Mouse (Mus musculus): Measurements from ENCODE around the gene 3110040M04Rik. TPM values are rescaled to one million over a fixed set of nuclear protein-coding genes. Genes with fewer than 3 reads are reported as not detected.

Gene 3110040M04Rik
- total and polyA plus RNA-seq, 3 experiments: not detected

DNA sequence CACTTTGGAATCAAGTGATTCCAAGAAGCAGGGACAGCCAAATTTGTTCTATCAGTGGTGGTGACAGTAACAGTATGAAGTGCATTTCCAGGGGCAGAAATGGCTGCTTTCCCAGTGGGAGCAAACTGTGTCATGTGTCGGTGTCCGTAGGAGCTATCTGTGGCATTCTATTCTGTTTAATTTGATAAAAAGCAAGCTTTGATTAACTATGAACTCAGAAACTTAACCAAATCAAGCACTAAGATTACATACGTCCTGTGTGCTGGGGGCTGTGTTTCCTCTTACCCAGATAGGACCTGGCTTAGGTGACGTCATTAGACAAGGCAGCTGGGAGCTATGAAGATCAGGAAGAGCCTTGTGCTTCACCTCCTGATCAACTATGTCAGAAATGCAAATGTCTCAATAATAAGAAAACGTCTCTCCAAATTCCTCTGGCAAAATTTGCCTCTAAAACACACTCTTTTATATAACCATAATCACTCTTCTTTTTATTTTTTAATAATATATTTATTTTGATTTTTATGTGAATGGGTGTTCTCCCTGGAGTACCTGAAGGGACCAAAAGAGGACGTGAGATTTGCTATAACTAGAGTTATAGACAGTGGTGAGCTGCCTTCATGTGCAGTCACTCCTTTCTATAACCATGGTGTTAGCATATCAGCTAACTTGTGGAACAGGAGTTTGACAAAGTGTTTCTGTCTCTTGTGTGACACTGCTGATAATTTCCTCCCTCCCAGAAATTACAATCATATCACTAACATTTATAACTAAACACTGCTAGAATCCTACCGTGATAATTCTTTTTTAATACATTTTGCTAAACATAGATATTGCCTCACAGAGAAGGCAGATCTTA is 46.9 kb upstream of the 3110040M04Rik start (continued):
- TF ChIP-seq HCFC1 (IDR thresholded peaks at IDR 0.05; ENCODE audit: low read depth, low read length) (no peak), UBTF (IDR thresholded peaks at IDR 0.05; ENCODE audit: low read depth, low read length) (no peak)

DNA sequence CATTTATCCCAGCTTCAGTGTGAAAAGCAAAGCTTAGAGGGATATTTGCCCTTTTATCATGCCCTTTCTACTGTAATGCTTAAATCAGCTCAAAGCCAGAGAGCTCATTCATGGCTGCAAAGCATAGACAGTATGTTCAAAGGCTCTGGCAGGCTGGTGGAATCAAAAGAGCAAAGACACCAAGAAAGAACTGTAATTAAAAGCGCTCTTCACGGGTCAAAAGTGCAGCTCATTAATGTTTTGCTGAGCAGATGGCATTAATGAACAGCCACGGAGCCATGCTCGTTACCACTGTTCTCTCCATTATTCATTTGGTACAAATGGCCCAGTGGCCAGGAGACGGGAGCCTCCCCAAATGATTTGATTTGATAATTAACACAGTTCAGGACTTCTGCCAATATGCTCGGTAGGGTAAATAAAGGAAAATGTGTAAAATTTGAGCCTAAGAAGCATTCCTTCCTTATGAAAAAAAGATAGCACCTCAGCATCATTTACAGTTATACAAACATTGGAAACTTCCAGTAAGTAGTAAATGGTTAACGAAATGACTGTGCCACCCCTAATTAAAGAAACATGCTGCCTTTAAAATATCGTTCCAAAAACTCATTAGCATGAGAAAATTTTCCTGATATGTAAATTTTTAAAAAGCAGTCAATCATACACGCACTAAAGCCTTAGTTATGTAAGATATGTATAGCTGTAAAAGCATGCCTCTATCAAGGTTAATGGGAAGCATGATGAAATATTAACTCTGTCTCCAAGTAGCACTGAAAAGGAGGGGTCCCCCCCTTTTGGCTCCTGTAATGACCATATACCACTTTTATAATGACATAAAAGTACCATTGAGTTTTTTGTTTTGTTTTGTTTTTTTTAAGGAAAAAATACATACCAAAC is 45.7 kb upstream of the 3110040M04Rik start:
- DNase-seq (ENCODE audit: extremely low read depth): no peak
- in situ Hi-C loops (cut with MboI; ENCODE audit: low pct_ligation_motif_present, low pct_unique_long_range_greater_than_20kb, low sequenced_read_pairs) (no loop called here), dilution Hi-C loops (cut with MboI; ENCODE audit: extremely low pct_ligation_motif_present, extremely low pct_unique_long_range_greater_than_20kb, low sequenced_read_pairs) (no loop called here)
- H3K27me3 ChIP-seq (replicated peaks): no peaks in the 10 kb centered on the region
- no peak overlapping the region for H3K4me3 ChIP-seq (replicated peaks in 1 of 3; ENCODE audit: low read depth in 2 of 3, low read length in 2 of 3, poor library complexity in 1 of 3)
- no peaks in the 10 kb centered on the region for H3K36me3 ChIP-seq (replicated peaks in 1 of 2; ENCODE audit: control insufficient read depth in 1 of 2, insufficient read depth in 1 of 2, low read length in 1 of 2)
- TF ChIP-seq ZKSCAN1 (IDR thresholded peaks at IDR 0.05; ENCODE audit: borderline replicate concordance, low read depth, low read length) (no peak), KAT2A (IDR thresholded peaks at IDR 0.05; ENCODE audit: insufficient replicate concordance, low read length) (no peak), ZNF384 (IDR thresholded peaks at IDR 0.05; ENCODE audit: low read depth, low read length) (no peak), ZMIZ1 (IDR thresholded peaks at IDR 0.05; ENCODE audit: low read depth, low read length) (no peak), USF2 (conservative IDR thresholded peaks at IDR 0.05; ENCODE audit: low read depth, low read length) (no peak), MEF2A (IDR thresholded peaks at IDR 0.05; ENCODE audit: borderline replicate concordance, low read depth, low read length) (no peak), UBTF (IDR thresholded peaks at IDR 0.05; ENCODE audit: low read depth, low read length) (no peak), MAZ (IDR thresholded peaks at IDR 0.05; ENCODE audit: low read depth, low read length) (no peak), JUN (IDR thresholded peaks at IDR 0.05; ENCODE audit: insufficient read depth, low read depth, low read length) (no peak), PAX5 (IDR thresholded peaks at IDR 0.05; ENCODE audit: low read length) (no peak), MXI1 (IDR thresholded peaks at IDR 0.05; ENCODE audit: low read depth, low read length) (no peak), RAD21 (IDR thresholded peaks at IDR 0.05; ENCODE audit: low read depth, low read length) (no peak), POLR2AphosphoS2 (IDR thresholded peaks at IDR 0.05; ENCODE audit: low read depth, low read length) (no peak)
- no peaks in the 10 kb centered on the region for H3K4me1 ChIP-seq (ENCODE audit: control insufficient read depth in 1 of 2, insufficient read depth in 2 of 2)
- H3K27ac ChIP-seq (ENCODE audit: insufficient read depth, low read depth): no peak overlapping the region
- H3K79me2 ChIP-seq (replicated peaks; ENCODE audit: control insufficient read depth, extremely low read depth, insufficient read depth, poor library complexity, severe bottlenecking): no peaks in the 10 kb centered on the region
- H3K4me2 ChIP-seq (ENCODE audit: insufficient read depth, low read depth, poor library complexity, severe bottlenecking): no peak overlapping the region
- H3K9ac ChIP-seq (ENCODE audit: insufficient read depth, low read depth): no peak overlapping the region
- no peaks in the 10 kb centered on the region for H3K9me3 ChIP-seq (replicated peaks; ENCODE audit: low read length)
